Mouse (Mus musculus) intestine, postnatal 0 days (tissue): Measurements from ENCODE around the gene Ikzf5. TPM values are rescaled to one million over a fixed set of nuclear protein-coding genes. Genes with fewer than 3 reads are reported as not detected.
A peak's percentile ranks its signal among the peaks of the same experiment; 100 is the strongest.

ENCODE experiments used
- ATAC-seq: fragments of 200-750 bp; cut with Nextera tagmentation; 2 replicates; pipeline ENCODE4 v1.8.0; 2017; ENCODE audit warnings: mild to moderate bottlenecking, moderate TSS enrichment, moderate library complexity
- H3K27ac ChIP-seq: fragments of 300-500 bp; sonication (generic); 2 replicates; pipeline ENCODE4 v1.5.1; 2014; ENCODE audit warnings: mild to moderate bottlenecking, low read depth, low read length, moderate library complexity
- H3K27me3 ChIP-seq: fragments of 300-500 bp; sonication (generic); replicated peaks from 2 replicates; pipeline ENCODE4 v1.6.1; 2014; ENCODE audit warnings: low read length, mixed read lengths; ENCODE audit not compliant: control insufficient read depth, insufficient read depth
- H3K36me3 ChIP-seq: fragments of 300-500 bp; sonication (generic); 2 replicates; pipeline ENCODE4 v1.6.1; 2014; ENCODE audit warnings: mild to moderate bottlenecking, moderate library complexity; ENCODE audit not compliant: control insufficient read depth, insufficient read depth
- H3K4me1 ChIP-seq: fragments of 300-500 bp; sonication (generic); replicated peaks from 2 replicates; pipeline ENCODE4 v1.6.1; 2014; ENCODE audit warnings: antibody characterized with exemption, low read length, mixed read lengths; ENCODE audit not compliant: control insufficient read depth, insufficient read depth
- H3K4me2 ChIP-seq: fragments of 300-500 bp; sonication (generic); replicated peaks from 2 replicates; pipeline ENCODE4 v1.6.1; 2014; ENCODE audit warnings: low read depth, mild to moderate bottlenecking, moderate library complexity
- H3K4me3 ChIP-seq: fragments of 300-500 bp; sonication (generic); 2 replicates; pipeline ENCODE4 v1.5.1; 2014; ENCODE audit warnings: low read depth, low read length
- H3K9ac ChIP-seq: fragments of 300-500 bp; sonication (generic); 2 replicates; pipeline ENCODE4 v1.6.1; 2014; ENCODE audit warnings: mild to moderate bottlenecking, low read depth, low read length
- H3K9me3 ChIP-seq: fragments of 300-500 bp; sonication (generic); 2 replicates; pipeline ENCODE4 v1.6.1; 2016; ENCODE audit warnings: mixed run types; ENCODE audit not compliant: control insufficient read depth
- CTCF ChIP-seq: sonication (generic); IDR thresholded peaks from 2 replicates; pipeline ENCODE4 v1.5.1; 2016; ENCODE audit warnings: low read depth, mild to moderate bottlenecking, control low read depth, antibody characterized with exemption, moderate library complexity
- WGBS: fragments of 180-500 bp; shearing (Covaris S2); extraction: QIAGEN DNeasy Blood & Tissue Kit; methylation state at CpG from one replicate; pipeline ENCODE4 v1.1.7; 2014; 5-methylcytosine and 5-hydroxymethylcytosine counted together
- polyA plus RNA-seq: library from polyadenylated mRNA; unstranded; fragments of >200 nt; fragmentation: Nextera tagmentation; extraction: Ambion mirVana; gene quantifications from 2 replicates; pipeline ENCODE4 v1.2.1, GENCODE M21; 2015

The Ikzf5 gene
- polyA plus RNA-seq, 1 experiment from 2014 or later = 5.9 TPM

DNA sequence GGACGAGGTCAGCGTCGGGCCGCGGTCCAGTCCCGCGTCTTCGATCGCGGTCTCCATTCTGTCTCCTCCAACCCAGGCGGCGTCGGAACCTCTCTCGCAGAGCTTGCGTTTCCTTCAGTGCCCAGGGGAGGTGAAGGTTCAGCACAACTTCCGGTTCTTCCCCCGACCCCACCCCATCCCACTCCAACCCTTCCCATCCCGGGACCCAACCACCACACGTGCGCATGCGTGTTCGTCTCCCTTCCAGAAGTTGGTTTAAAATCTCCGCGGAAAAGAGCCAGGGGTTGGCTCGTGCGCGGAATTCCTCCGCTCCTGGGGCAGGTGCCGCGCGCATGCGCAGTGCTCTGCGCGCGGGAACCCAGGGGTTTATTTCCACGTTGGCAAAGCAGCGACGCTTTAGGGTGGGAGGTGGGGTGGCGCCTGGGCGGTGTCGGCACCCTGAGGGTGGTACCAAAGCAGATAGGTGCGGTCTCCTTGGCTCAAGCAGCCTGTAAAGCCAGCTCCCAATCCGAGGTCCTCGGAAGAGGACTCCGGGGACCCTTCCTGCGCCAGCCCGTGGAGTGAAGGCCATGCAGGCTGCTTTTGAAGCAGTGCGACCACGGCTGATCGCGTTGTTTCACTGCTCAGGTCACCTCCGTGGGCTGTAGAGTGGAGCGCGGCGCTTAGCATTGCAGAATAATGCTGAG lies 47.6 kb downstream of the Ikzf5 start, which contains the start of gene 2310057M21Rik:
TSS of gene 2310057M21Rik (minus strand) at position 145 of the 686 bp plus-strand sequence.
- H3K27me3 ChIP-seq = no peaks in the 10 kb centered on the region
- H3K36me3 ChIP-seq = peaks cover 3% of the 10 kb centered on the region
- H3K27ac ChIP-seq = peak within 1 kb of the TSS; percentile 79
- H3K4me1 ChIP-seq = no peaks in the 10 kb centered on the region
- ATAC-seq = peak; percentile 95
- H3K9me3 ChIP-seq = no peaks in the 10 kb centered on the region
- H3K4me2 ChIP-seq = peak within 1 kb of the TSS; percentile 80
- peak within 1 kb of the TSS; percentile 90 for H3K4me3 ChIP-seq
- H3K9ac ChIP-seq = peak within 1 kb of the TSS; percentile 93
- no peak for TF ChIP-seq CTCF
- under 1% methylated on average over 55 of the region's 55 CpGs for WGBS

DNA sequence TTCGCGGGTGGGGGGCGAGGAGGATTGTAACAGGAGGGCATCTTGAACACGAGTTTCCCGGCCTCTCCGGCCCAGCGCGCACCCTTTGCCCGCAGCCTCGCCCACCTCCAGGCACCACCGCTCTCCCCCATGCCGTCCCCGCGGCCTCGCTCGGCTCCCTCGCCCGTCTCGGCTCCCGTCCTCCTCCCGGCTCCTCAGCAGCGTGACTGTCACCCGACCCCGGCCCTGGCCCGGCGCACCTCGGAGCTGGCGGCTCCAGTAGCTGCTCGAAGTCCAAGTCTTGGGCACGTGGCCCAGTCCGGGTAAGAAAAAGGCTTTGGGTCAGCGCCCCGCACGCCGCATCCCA lies 48.1 kb downstream of the Ikzf5 start:
- peak overlapping the region; percentile 93 for H3K9ac ChIP-seq
- H3K27me3 ChIP-seq = no peaks in the 10 kb centered on the region
- peaks cover 8% of the 10 kb centered on the region for H3K36me3 ChIP-seq
- H3K4me3 ChIP-seq = peak overlapping the region; percentile 90
- TF ChIP-seq CTCF = no peak
- ATAC-seq = peak; percentile 67
- no peaks in the 10 kb centered on the region for H3K4me1 ChIP-seq
- peak overlapping the region; percentile 79 for H3K27ac ChIP-seq
- WGBS = under 1% methylated on average over 35 of the region's 35 CpGs
- H3K4me2 ChIP-seq = peak overlapping the region; percentile 80
- H3K9me3 ChIP-seq = no peaks in the 10 kb centered on the region

DNA sequence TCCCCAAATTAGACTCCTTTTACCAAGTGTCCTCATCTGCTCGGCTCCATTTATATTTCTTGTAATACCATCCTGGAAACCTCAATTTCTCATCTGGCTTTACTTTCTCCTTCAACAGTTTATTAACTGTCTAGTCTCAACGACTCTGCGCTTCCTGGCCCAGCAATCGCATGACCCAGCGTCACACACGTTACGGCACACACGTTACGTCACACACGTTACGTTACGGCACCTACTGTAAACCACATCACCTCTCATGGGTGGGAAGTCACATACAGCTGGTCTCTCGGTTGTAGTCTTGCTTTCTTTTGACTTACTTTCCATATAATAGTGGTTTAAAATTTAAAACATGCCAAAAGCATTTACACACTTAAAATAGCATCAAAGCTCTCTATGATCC lies 54.2 kb downstream of the Ikzf5 start:
- Histone ChIP-seq H3K27me3 (no peaks in the 10 kb centered on the region), H3K4me3 (no peak overlapping the region), H3K9ac (no peak overlapping the region), H3K4me1 (no peaks in the 10 kb centered on the region), H3K4me2 (no peak overlapping the region), H3K27ac (no peak overlapping the region), H3K36me3 (peaks cover 44% of the 10 kb centered on the region), H3K9me3 (no peaks in the 10 kb centered on the region)
- TF ChIP-seq CTCF = no peak
- ATAC-seq = no peak
- WGBS = 95% methylated on average over 13 of the region's 13 CpGs

DNA sequence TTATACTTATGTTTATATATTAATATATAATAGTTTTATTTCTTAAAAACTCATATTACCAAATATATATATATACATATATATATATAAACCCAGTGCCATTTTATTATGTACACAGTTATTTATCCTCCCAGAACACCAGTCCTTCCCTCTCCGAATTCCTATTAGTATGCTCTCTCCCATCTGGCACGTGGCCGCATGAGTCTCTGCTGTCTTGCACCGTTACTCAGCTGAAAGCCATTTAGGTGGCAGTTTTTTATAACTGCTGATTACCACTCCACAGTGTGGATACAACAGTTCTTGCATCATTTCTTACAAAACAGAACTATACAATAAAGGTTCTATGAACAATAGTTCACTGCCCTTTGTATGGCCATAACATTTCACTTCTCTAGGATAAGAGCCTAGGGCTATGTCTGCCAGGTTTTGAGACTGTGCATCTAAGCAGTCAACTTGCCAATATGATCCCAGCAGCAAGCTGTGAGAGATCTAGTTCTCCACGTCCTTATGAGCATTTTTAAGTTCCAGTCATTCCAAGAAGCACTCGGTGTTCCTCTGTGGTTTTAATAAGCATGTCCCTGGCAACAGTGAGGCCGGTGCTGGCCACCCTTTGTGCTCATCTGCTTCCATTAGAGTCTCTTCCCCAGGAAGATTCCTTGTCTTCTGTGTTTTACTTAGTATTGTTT lies 64.3 kb downstream of the Ikzf5 start:
- Histone ChIP-seq H3K36me3 (peaks cover 51% of the 10 kb centered on the region), H3K27me3 (no peaks in the 10 kb centered on the region), H3K9ac (no peak overlapping the region), H3K27ac (no peak overlapping the region), H3K4me3 (no peak overlapping the region), H3K9me3 (no peaks in the 10 kb centered on the region), H3K4me1 (no peaks in the 10 kb centered on the region), H3K4me2 (no peak overlapping the region)
- ATAC-seq = no peak
- 62% methylated on average over 7 of the region's 7 CpGs for WGBS
- no peak for TF ChIP-seq CTCF

Other genes with a start within 250 kb of the Ikzf5 start
- gene 5430419D17Rik, start 236.1 kb downstream of the Ikzf5 start, polyA plus RNA-seq = not detected in 2 replicates
- 0.05 TPM in 1 of 2 replicates, not detected in the other for gene Cuzd1, start 88.2 kb downstream of the Ikzf5 start, polyA plus RNA-seq
- gene Fam24b, start 81.0 kb downstream of the Ikzf5 start, polyA plus RNA-seq = not detected in 2 replicates
- not detected in 2 replicates for gene Fam24a, start 76.7 kb downstream of the Ikzf5 start, polyA plus RNA-seq
- 8.0 and 11.0 TPM in 2 replicates for gene 2310057M21Rik, start 47.8 kb downstream of the Ikzf5 start, polyA plus RNA-seq
- 37.1 and 42.8 TPM in 2 replicates for gene Pstk, start 39.4 kb downstream of the Ikzf5 start, polyA plus RNA-seq
- gene Acadsb, start 80 bp upstream of the Ikzf5 start, polyA plus RNA-seq = 23.1 and 23.6 TPM in 2 replicates
- gene Hmx3, start 132.3 kb upstream of the Ikzf5 start, polyA plus RNA-seq = 0.91 and 1.4 TPM in 2 replicates
- gene Hmx2, start 138.3 kb upstream of the Ikzf5 start, polyA plus RNA-seq = 0.55 and 0.56 TPM in 2 replicates
- 72.3 and 74.7 TPM in 2 replicates for gene Bub3, start 149.7 kb upstream of the Ikzf5 start, polyA plus RNA-seq